Mouse (Mus musculus) ES-E14 (cell line): ENCODE measurements around the gene Phldb2.

ENCODE experiments used
- HCFC1 ChIP-seq: IDR thresholded peaks from 2 replicates; pipeline ENCODE4 v1.6.1; 2012; ENCODE audit warnings: low read length, inconsistent platforms, borderline replicate concordance; ENCODE audit not compliant: insufficient read depth
- ZC3H11A ChIP-seq: IDR thresholded peaks from 2 replicates; pipeline ENCODE4 v1.6.1; 2012; ENCODE audit warnings: low read depth, mild to moderate bottlenecking, inconsistent platforms, low read length, borderline replicate concordance

- no peak for TF ChIP-seq ZC3H11A
- TF ChIP-seq HCFC1, result no peak
Measured at GRCm38 (mm10) chr16:45976251-45976650, 22.9 kb upstream of the Phldb2 start.
